Mouse (Mus musculus) 3134 (cell line): ENCODE data around the gene Wfdc15b.
"Not testable (repeated sequence)": the region's sequence is repeated elsewhere in the genome, so short reads cannot be mapped to it uniquely, and the experiment has no call there.

Experiments
- DNase-seq: peaks from one replicate; pipeline ENCODE4 v3.0.0-alpha.2; 2011; ENCODE audit warnings: low spot score; ENCODE audit not compliant: insufficient read length; ENCODE audit errors: extremely low read depth

Wfdc15b gene

GRCm38 (mm10) chr2:164221522-164221921, at the start of gene Wfdc15b:
TSS of gene Wfdc15b (minus strand) at chr2:164221660.
- no peak for DNase-seq

- not testable (repeated sequence) for DNase-seq
Observed at GRCm38 (mm10) chr2:164256540-164256939, 35.1 kb upstream of the Wfdc15b start, which contains the start of gene Svs3b. TSS of gene Svs3b (minus strand) at chr2:164256640.

GRCm38 (mm10) chr2:164238366-164238765, 16.9 kb upstream of the Wfdc15b start, which contains the start of gene Svs2:
TSS of gene Svs2 (minus strand) at chr2:164238466.
- DNase-seq: no peak

- DNase-seq: no peak
Observed at GRCm38 (mm10) chr2:164232671-164233070, 11.2 kb upstream of the Wfdc15b start.

DNA sequence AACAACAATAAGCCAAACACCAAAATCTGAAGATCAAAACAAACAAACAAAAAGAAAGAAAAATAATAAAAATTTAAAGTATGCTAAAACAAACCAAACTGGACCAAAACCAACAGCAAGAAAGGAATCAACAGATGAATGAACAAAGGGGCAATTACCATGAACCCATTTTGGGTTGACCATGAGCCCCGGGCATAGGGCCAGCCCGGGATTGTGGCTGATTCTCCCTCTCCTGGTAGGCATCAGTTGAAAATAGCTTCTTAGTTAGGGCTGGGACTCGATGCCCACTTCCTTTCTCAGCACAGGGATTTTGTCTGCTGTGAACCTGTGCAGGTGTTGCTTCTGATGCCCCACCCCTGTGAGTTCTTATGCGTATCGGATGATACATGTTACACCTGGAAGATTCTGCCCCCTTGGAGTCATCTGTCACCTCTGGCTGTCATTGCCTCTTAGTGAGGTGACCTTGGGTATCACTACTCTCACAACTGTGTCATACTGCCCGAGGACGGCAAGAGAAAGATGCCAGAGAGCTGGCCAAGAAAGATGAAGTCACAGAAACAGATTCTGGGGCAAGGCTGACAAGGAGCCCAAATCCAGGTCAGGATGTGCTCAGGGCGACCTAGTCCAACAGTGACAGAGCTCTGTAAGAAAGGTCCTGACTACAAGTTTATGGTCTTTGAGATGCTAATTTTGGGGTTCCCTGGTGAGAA, 7.1 kb upstream of the Wfdc15b start:
- DNase-seq: no peak

GRCm38 (mm10) chr2:164219295-164219694, 2.2 kb downstream of the Wfdc15b start:
- no peak for DNase-seq

- DNase-seq: no peak
Observed at GRCm38 (mm10) chr2:164212711-164213110, 8.7 kb downstream of the Wfdc15b start.

- no peak for DNase-seq
Observed at GRCm38 (mm10) chr2:164210892-164211291, 10.6 kb downstream of the Wfdc15b start.

DNA sequence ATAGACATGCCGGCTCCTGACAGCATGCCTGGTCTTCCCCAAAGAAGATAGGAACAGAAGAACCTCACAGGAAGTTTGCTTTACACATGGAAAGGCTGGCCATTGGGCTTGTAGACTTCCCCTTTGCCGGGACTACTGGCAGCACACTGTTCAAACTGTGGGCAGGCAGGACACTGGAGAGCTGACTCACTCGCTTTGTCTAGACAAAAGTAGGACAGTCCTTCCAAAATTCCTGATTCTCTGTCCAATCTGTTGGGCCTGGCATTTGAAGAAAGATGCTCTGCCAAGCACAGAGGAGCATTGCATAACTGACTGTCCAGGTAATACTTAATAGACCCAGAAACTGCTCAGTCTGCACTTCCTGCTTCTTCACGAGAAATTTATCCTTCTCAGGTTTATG, 14.8 kb downstream of the Wfdc15b start:
- DNase-seq: no peak

- DNase-seq: not testable (repeated sequence)
Observed at GRCm38 (mm10) chr2:164206011-164206410, 15.4 kb downstream of the Wfdc15b start.

DNA sequence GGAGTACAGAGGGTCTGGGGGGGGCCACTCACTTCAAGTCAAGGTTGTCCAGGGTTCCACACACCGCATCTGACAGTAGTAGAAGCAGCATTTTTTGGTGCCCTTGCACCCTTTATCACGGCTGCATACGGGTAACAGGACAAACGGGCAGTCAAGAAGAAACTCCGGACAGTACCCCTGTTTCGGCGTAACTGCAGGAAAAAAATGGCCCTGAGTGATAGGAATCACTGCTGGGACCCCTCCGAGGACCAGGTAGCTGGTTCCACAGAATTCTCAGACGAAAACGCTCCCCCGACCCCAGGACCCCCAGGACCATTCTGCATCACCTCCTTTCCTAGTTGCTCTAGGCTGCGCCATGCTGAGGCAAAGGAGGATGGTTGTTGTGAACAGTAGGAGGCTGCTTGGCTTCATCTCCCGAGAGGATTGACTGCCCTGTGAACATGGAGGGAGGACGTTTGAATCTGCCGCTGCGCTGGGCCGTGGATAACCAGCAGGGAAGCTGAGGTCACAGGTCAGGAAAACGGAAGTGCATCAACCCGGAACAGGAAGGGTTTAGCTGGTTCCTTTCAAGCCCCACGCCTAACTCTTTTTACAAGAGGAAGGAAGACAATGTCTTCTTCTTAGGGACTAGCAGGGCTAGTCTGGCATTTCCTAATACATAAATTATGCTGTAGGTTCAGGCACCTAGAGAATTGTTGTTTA, 21.7 kb downstream of the Wfdc15b start, which contains the start of gene Wfdc15a:
TSS of gene Wfdc15a (minus strand) at position 505 of the 702 bp plus-strand sequence.
- DNase-seq: no peak

- no peak for DNase-seq
Observed at GRCm38 (mm10) chr2:164196700-164196990, 24.8 kb downstream of the Wfdc15b start.

DNA sequence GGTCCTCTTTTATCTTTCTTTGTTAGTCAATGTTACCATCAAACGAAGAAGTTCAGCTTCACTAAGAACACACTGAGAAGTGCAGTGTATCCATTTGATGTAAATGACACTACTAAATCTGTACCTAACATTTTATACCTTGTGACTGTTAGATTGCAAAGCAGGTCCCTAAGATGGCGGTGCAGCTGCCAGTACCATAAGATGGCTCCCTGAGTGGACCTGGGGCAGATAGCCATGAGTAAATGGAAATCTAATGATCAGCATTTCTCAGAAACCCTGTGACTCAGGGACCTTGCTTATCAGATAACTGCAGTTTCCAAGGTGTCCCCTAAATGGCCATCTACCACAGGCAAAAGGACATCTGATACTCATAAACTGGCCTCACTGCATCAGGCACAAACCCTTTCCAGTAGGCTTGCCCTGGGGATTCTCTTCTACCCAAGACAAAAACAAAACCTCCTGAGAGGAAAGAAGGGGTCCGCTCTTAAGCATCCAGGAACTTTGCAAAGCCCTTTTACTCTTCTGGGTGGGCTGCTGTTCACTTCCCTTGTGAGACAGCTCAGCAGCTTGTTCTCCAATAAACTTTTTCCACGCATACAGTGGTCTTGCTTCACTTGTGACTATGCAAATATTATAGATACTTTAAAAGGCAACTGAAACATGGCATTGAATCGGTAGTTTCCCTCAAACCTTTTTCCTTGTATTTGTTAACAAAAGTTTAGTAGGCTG, 25.3 kb downstream of the Wfdc15b start:
- no peak for DNase-seq

DNA sequence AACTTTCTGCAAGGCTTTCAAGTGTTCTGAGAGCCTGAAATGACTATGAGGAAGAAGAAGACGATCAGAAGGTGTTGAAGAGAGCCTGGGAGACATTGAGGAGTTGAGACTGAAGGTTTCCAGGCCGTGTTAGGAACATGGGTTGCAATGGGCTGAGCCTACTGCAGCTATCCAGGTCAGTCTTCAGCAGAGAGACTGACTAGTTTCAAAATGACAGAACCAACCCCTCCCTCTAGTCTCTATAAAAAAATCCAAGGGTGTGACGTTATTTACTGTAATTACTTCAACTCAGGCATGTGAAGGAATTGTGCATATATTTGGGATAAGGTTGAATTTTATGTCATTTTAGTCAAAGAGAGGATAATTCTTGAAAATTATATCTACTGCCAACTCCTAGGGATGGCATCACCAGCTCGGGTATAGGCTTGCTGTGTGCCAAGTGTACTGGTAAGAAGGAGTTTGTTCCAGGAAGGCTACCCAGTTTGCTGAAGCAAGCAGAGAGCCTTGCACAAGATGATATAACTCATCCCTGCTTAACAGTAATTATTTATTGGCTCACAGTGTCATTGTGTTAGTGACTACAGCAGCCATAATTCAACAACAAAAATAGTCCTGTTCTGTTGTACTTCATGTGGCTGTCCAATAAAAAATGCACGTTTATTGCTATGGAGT, 26.4 kb downstream of the Wfdc15b start:
- no peak for DNase-seq

GRCm38 (mm10) chr2:164192279-164192678, 29.2 kb downstream of the Wfdc15b start:
- no peak for DNase-seq

DNA sequence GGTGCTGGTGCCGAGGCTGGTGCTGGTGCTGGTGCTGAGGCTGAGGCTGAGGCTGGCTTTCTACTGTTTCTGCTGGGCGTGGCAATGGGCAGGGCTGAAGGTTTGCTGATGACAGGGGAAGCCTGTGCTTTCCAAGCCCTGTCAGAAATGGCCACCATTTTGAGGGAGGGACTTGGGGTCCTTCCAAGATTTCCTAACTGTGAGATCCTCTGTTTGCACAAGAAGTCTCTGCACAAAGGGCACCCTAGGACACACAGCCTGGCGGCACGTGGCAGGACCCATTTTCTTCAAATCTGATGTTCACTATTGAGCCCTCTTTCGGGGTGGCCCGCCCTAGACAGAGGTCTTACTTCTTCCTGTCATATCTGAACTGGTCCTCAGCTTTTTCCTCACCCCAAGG, 30.9 kb downstream of the Wfdc15b start, which contains the start of gene Wfdc12:
TSS of gene Wfdc12 (minus strand) at position 33 of the 400 bp plus-strand sequence.
- no peak for DNase-seq

GRCm38 (mm10) chr2:164188722-164189121, 32.7 kb downstream of the Wfdc15b start:
- DNase-seq: no peak

GRCm38 (mm10) chr2:164184145-164184719, 37.2 kb downstream of the Wfdc15b start:
- no peak for DNase-seq

- no peak for DNase-seq
Observed at GRCm38 (mm10) chr2:164183340-164183739, 38.1 kb downstream of the Wfdc15b start.

- DNase-seq: no peak
Observed at GRCm38 (mm10) chr2:164182692-164183255, 38.7 kb downstream of the Wfdc15b start, which contains the start of gene Wfdc5. TSS of gene Wfdc5 (minus strand) at chr2:164182742.
